Mouse (Mus musculus) c-Kit-positive CD71-negative TER-119-negative erythroid progenitor cells, embryonic 14.5 days (primary cell): ENCODE data around the gene Olfr1109.

Source experiments
- DNase-seq: peaks from one replicate; pipeline ENCODE4 v3.0.0-alpha.2; 2013; ENCODE audit warnings: low read depth

Gene Olfr1109

GRCm38 (mm10) chr2:87095908-87096307 lies at the start of gene Olfr1109:
Olfr1109 (minus strand) TSS chr2:87096008.
- no peak for DNase-seq

DNA sequence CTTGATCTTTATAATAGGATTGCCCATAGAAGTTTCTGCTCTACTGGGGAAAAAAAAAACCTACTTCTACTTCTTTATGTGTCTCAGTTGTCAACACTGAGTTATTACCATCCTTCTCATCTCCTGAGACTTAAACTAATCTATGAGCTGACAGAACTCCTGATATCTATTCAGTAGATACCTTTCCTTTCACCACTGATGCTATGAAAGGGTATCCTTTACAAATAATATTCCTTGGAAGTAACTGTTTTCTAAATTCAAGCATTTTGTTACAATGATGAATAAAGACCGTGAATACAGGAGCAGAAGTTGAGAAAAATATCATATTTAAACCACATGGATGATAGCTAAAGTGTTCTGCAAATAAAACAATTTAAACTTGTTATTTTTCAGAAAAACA lies 44.4 kb upstream of the Olfr1109 start, which contains the start of gene Olfr1110:
Olfr1110 (minus strand) TSS at position 101 of the 400 bp plus-strand sequence.
- no peak for DNase-seq

- no peak for DNase-seq
Observed at GRCm38 (mm10) chr2:87114467-87114866, 18.7 kb upstream of the Olfr1109 start, which contains the start of gene Olfr259. Olfr259 (minus strand) TSS chr2:87114567.

DNA sequence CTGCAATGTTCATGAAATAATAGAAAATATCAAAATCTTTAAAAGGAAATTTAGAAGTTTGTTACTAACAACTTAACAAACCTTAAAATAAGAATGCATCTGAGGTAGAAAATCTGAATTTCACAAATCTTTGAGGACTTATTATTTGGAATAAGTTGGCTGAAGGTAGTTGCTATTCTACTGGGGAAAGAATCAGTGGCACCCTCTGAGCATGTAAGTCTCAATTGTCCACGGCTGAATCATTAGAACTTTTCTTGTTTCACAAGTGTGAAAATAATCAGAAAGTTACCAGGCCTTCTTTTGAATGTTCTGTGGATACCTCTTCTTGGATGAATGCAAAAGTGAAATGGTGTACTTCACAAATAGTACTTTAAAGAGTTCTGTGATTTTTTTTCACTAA lies 20.1 kb downstream of the Olfr1109 start, which contains the start of gene Olfr1107:
Olfr1107 (minus strand) TSS at position 101 of the 400 bp plus-strand sequence.
- no peak for DNase-seq

- no peak for DNase-seq
Observed at GRCm38 (mm10) chr2:87052173-87052572, 43.6 kb downstream of the Olfr1109 start, which contains the start of gene Olfr1106. Olfr1106 (minus strand) TSS chr2:87052273.
